18 mouse cellular contexts compared by ENCODE assay signal in genomic region chr10:85011066-85011465, GRCm38 (mm10).
"Had no signal": no experiment of that assay in that cellular context is flagged by ENCODE, and none has a peak within 500 bp of the region (broad histone marks: within the 10 kb centered on the region; RNA-seq: fewer than 3 reads in every experiment).

No protein-coding gene starts in this region.

- H3K9ac ChIP-seq: limb, embryonic 12.5 days; liver, embryonic 13.5 days; liver, postnatal 0 days; lung, embryonic 15.5 days; midbrain, embryonic 15.5 days; stomach, embryonic 15.5 days had no signal

- H3K4me3 ChIP-seq: limb, embryonic 12.5 days; liver, embryonic 13.5 days; lung, embryonic 15.5 days; megakaryocyte, embryonic 14.5 days; midbrain, embryonic 15.5 days; stomach, embryonic 15.5 days had no signal

- H3K4me2 ChIP-seq: limb, embryonic 12.5 days; liver, embryonic 13.5 days; lung, embryonic 15.5 days; midbrain, embryonic 11.5 days; midbrain, embryonic 15.5 days; stomach, embryonic 15.5 days had no signal

- H3K9me3 ChIP-seq: limb, embryonic 12.5 days; liver, embryonic 13.5 days; lung, embryonic 15.5 days; megakaryocyte, embryonic 14.5 days; midbrain, embryonic 15.5 days; stomach, embryonic 15.5 days had no signal

- DNase-seq: kidney, adult 9 months; kidney, postnatal 36 days; layer of hippocampus, adult 9-11 months; liver; liver, embryonic 13.5 days; liver, postnatal 0 days; lung, postnatal 14 days; right cerebral cortex, postnatal 25 days; spleen, adult 18-20 months; thymus, adult 2 months; thymus, postnatal 36 days had no signal

- H3K27me3 ChIP-seq: limb, embryonic 12.5 days; liver, embryonic 13.5 days; lung, embryonic 15.5 days; megakaryocyte, embryonic 14.5 days; midbrain, embryonic 15.5 days; stomach, embryonic 15.5 days had no signal

- ATAC-seq: liver, postnatal 0 days; midbrain, embryonic 15.5 days had no signal

- H3K4me1 ChIP-seq: lung, embryonic 15.5 days; stomach, embryonic 15.5 days had no signal

- H3K36me3 ChIP-seq: midbrain, embryonic 15.5 days; stomach, embryonic 15.5 days had no signal

- H3K27ac ChIP-seq: kidney, postnatal 0 days; limb, embryonic 12.5 days; liver, embryonic 13.5 days; lung, embryonic 15.5 days; midbrain, embryonic 15.5 days; stomach, embryonic 15.5 days had no signal
